Mouse (Mus musculus) embryonic fibroblast, embryonic 13.5 days (primary cell): Measurements from ENCODE around the gene Gcgr. TPM values are rescaled to one million over a fixed set of nuclear protein-coding genes. Genes with fewer than 3 reads are reported as not detected.
A peak's percentile ranks its signal among the peaks of the same experiment; 100 is the strongest.

ENCODE experiments used
- H3K27ac ChIP-seq: 2 replicates; pipeline ENCODE4 v1.5.1; 2012; ENCODE audit warnings: low read length, control low read depth, inconsistent platforms; ENCODE audit not compliant: insufficient read depth
- H3K4me1 ChIP-seq: 2 replicates; pipeline ENCODE4 v1.6.1; 2011; ENCODE audit warnings: low read length; ENCODE audit not compliant: control insufficient read depth, insufficient read depth
- H3K4me3 ChIP-seq: 2 replicates; pipeline ENCODE4 v1.5.1; 2011; ENCODE audit warnings: mild to moderate bottlenecking, control low read depth, low read length; ENCODE audit not compliant: insufficient read depth
- CTCF ChIP-seq: IDR thresholded peaks from 2 replicates; pipeline ENCODE4 v1.5.1; 2011; ENCODE audit warnings: mild to moderate bottlenecking, control low read depth, low read length, moderate library complexity, borderline replicate concordance; ENCODE audit not compliant: insufficient read depth
- POLR2A ChIP-seq: IDR thresholded peaks from 2 replicates; pipeline ENCODE4 v1.6.1; 2011; ENCODE audit warnings: low read depth, mild to moderate bottlenecking, control low read depth, low read length, moderate library complexity
- polyA plus RNA-seq: library from polyadenylated mRNA; stranded (reverse); fragments of >200 nt; gene quantifications from 2 replicates; pipeline ENCODE4 v1.2.4, GENCODE M21; 2011; ENCODE audit warnings: low read depth; ENCODE audit not compliant: missing spikeins, insufficient read length

The Gcgr gene
- polyA plus RNA-seq, 1 experiment = not detected

DNA sequence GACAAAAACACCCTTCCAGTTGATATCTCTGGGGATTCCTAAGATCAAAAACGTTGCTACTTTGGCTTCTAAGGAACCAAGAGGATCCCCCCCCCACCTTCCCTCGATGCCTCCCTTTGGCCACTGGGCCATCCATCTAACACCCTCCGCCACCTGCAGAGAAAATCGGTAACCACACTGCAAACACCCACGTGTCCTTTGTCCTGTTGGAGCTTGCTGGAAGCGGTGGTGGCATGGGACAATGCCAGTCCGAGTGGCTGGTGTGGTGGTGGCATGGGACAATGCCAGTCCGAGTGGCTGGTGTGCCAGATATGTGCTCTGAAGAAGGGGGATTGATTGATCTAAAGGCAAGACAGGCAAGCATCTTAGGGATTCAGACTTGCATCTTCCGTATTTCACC is 1.1 kb downstream of the Gcgr start:
- TF ChIP-seq CTCF (no peak), POLR2A (no peak)

DNA sequence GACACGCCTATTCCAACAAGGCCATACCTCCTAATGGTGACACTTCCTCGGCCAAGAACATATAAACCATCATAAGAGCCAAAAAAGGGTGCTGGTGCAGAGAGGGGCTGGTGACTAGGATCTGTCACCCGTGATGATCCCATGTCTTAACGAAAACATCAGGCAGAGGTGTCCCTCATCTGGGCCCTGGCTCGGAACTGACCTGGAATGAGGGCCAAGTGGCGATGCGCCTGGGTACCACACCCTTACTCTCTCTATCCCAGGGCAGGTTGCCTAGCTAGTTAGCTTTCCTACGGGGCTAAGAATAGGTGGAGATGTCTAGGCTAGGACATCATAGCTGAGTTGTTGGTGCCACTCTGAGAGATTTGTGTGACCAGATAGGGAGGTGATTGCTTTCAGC is 3.6 kb downstream of the Gcgr start:
- TF ChIP-seq CTCF (no peak), POLR2A (no peak)

More for the DNA sequence above, 1.1 kb downstream of the Gcgr start:
- Histone ChIP-seq H3K4me3 (no peak overlapping the region), H3K4me1 (no peaks in the 10 kb centered on the region), H3K27ac (no peak overlapping the region)

DNA sequence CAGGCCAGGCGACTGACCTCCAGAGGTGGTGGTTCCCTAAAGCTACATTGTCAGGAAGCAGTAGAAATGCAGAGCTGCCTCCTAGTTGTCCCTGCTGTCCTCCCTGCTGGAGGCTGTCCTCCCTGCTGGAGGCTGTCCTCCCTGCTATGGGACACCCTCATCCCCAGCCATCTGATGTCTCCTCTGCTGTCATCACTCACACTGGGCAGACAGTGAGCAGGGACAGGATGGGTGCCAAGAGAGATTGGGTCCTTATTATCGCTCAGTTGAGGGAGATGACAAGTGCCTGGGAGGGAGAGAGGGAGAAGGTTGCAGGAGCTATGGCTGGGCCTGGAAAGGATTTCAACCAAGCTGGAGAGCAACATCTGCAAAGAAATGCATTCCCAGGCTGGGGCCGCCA is 4.6 kb downstream of the Gcgr start:
- Histone ChIP-seq H3K27ac (no peak overlapping the region), H3K4me1 (no peaks in the 10 kb centered on the region), H3K4me3 (no peak overlapping the region)
- TF ChIP-seq CTCF = no peak

More for the DNA sequence above, 3.6 kb downstream of the Gcgr start:
- no peaks in the 10 kb centered on the region for H3K4me1 ChIP-seq
- H3K27ac ChIP-seq = no peak overlapping the region
- no peak overlapping the region for H3K4me3 ChIP-seq

DNA sequence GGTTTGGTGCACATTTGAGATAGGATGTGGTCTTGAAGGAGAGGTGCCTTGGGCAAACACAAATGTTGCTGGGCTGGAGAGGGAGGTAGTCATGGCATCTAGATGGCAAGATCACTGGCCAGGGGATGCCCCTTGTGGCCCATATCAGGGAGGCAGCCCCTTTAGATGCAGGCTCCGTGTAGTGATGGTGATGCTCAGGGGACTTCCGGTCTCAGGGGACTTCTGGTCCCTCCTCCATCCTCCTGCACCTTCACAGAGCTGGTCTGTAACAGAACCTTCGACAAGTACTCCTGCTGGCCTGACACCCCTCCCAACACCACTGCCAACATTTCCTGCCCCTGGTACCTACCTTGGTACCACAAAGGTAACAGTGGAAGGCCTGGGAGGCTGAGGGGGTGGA is 5.3 kb downstream of the Gcgr start:
- TF ChIP-seq CTCF (no peak), POLR2A (no peak)
- no peak overlapping the region for H3K4me3 ChIP-seq
- no peaks in the 10 kb centered on the region for H3K4me1 ChIP-seq
- H3K27ac ChIP-seq = no peak overlapping the region

DNA sequence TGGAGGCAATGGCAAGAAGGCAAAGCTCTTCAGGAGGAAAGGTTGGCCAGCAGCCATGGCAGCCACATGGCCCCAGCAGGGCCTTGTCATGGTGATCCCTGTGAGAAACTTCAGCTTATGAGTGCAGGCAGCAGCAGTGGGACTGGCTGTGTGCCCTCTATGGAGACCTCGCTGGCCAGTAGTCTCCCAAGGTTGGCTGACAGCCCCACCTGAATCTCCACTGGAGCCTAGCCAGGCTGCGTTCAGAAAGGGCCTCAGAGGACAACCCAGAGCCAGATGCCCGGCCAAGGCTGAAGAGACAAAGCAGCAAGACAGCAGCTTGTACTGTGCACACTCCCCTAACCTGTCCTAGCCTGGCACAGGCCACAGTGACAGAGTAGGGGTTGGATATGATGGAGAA is 8.0 kb downstream of the Gcgr start:
- H3K27ac ChIP-seq = no peak overlapping the region
- no peaks in the 10 kb centered on the region for H3K4me1 ChIP-seq
- H3K4me3 ChIP-seq = no peak overlapping the region
- TF ChIP-seq POLR2A (no peak), CTCF (no peak)

DNA sequence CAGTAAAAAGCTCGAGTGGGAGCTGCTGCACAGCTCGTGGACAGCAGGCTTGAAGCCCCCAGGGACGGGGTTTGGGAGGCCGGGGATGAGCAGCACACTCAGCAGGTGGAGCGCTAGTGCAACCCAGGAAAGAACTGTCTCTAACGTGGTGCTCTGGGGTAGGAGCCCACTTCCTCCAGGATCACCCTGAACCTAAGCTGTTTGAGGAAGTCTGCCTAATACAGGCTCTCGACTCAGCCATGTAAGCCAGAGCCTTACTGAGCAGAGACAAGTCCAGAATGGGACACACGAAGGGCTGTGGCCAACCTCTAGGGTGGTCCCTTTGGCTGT is 8.4 kb downstream of the Gcgr start:
- Histone ChIP-seq H3K4me1 (no peaks in the 10 kb centered on the region), H3K27ac (no peak overlapping the region)

DNA sequence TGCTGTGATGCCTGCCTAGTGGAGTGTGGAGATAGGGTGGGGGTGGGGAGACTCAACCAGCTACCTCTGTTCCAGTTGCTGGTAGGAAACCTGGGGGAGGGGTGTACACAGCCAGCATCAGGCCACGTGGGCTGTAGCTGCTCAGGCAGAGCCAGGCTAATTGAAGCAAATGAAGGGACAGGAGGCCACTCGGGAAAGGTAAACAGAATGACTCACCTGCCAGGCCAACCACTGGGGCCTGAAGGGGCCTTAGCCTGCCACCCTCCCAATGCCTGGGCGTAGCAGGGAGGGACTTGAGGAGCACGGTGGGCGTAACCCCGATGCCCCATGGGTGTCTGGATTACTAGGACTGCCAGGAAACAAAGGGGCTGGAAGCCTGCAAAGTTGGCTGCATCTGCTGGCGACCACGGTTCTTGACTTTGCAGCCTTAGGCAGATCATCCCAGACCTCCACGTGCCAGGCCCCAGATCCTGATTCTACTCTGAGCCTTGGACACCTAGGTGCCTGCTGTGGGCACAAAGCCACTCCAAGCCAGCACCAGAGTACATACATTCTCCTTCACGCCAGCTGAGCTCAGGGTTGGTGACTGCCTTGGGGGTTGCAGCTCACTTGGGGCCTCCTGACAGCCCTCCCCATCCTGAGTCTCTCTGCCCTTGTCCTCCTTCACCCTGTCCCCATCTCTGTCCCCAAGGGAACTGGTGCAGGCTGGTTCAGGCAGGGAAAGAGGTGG is 9.0 kb downstream of the Gcgr start:
- no peak overlapping the region for H3K4me3 ChIP-seq
- no peaks in the 10 kb centered on the region for H3K4me1 ChIP-seq
- TF ChIP-seq CTCF = no peak
- no peak for TF ChIP-seq POLR2A
- H3K27ac ChIP-seq = no peak overlapping the region

More for the DNA sequence above, 8.4 kb downstream of the Gcgr start:
- H3K4me3 ChIP-seq = no peak overlapping the region
- no peak for TF ChIP-seq CTCF
- TF ChIP-seq POLR2A = no peak

DNA sequence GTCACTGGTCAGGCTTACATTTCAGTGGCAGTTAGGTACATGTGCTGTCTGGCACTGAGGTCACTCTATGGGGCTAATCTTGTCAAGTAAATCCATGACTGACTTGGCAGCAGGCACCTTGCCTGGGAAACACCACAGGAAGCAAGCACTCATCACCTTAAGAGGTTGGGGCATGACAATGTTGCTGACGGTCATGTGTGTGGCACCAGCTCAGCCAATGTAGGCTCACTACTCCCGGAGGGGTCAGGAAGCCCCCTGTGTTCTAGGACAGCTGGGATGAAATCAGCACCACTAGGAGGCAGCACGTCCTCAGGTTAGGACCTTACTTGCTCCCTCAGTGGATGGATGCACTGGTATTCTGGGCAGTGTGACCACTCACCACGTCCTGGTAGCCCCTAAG is 11.4 kb downstream of the Gcgr start:
- Histone ChIP-seq H3K4me1 (no peaks in the 10 kb centered on the region), H3K4me3 (no peak overlapping the region), H3K27ac (no peak overlapping the region)
- no peak for TF ChIP-seq POLR2A
- TF ChIP-seq CTCF = peak; percentile 62; the same call in 1 of the 2 replicates

DNA sequence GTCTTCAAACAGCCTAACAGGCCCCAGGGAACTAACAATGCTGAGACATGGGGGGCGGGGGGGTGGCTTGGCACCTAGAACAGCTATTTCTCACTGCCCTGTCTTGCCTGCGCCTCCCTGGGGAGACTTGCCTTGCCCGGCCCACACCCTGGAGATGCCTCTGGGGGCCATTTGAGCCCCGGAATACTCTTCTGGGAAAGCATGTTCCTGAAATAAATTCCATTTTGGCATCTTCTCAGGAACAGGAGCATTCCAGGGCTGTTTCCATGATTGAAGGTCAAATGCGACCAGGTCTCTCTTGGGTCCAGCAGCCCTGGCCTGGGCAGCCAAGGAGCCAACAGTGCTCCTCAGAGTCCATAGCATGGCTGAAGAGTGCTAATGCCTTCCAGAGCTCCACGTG is 11.9 kb downstream of the Gcgr start:
- no peak overlapping the region for H3K4me3 ChIP-seq
- H3K4me1 ChIP-seq = no peaks in the 10 kb centered on the region
- TF ChIP-seq CTCF (no peak), POLR2A (no peak)
- no peak overlapping the region for H3K27ac ChIP-seq

DNA sequence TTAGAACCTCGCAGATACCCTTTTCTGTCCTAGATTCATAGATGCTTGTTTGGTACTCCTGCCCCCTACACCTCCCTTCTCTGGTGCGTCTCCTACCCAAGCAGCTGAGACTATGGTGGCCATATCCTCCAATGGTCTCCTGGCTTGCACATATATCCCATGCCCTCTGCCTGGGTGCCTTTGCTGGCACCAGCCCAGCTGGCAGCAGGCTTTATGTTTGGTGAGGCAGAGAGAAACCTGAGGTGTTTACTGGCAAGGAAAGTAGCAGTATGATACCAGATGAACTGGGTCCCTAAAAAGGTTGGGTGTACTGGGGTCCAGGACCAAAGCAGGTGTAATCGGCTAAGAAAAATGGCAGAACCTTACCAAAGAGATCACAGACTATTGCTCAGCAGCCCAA is 15.5 kb downstream of the Gcgr start:
- no peak overlapping the region for H3K27ac ChIP-seq
- TF ChIP-seq POLR2A (no peak), CTCF (no peak)
- H3K4me3 ChIP-seq = no peak overlapping the region
- H3K4me1 ChIP-seq = peaks cover 3% of the 10 kb centered on the region; the same call in 1 of the 2 replicates

DNA sequence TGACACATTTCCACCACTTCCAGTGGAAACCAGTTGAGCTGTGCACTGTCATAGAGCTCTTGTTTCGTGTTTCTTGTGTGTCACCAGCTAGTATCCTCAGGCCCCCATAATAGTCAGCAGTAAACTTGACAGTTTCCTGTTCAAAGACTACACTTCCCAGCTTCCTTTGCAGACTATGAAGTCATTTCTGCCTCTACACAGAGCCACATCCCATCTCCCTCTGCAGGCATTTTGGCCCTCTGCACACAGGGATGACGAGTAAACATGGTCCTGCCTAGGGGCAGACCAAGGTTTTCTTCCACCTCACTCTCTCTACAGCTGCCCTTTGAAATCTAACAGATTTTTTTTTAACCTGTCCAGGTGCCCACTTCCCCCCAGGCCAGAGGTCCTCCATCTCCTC is 17.0 kb downstream of the Gcgr start:
- no peak for TF ChIP-seq CTCF
- TF ChIP-seq POLR2A = peak; percentile 46; the same call in 1 of the 2 replicates
- H3K27ac ChIP-seq = no peak overlapping the region
- peaks cover 3% of the 10 kb centered on the region; the same call in 1 of the 2 replicates for H3K4me1 ChIP-seq
- no peak overlapping the region for H3K4me3 ChIP-seq
